Mouse (Mus musculus): ENCODE measurements around the gene Edc3. TPM values are rescaled to one million over a fixed set of nuclear protein-coding genes. Genes with fewer than 3 reads are reported as not detected.

Gene Edc3
- polyA plus RNA-seq, 1 experiment, result not detected

- Histone ChIP-seq H3K27ac (ENCODE audit: insufficient read depth, low read depth, low read length) (no peak overlapping the region), H3K4me3 (ENCODE audit: insufficient read depth, low read depth, low read length) (no peak overlapping the region), H3K4me1 (ENCODE audit: control insufficient read depth, insufficient read depth, low read length) (peaks cover 9% of the 10 kb centered on the region)
- WGBS, result 93% methylated on average over 9 of the region's 9 CpGs
- no peak for TF ChIP-seq CTCF (IDR thresholded peaks at IDR 0.05; ENCODE audit: insufficient read depth, low read depth, low read length)
- TF ChIP-seq POLR2A (IDR thresholded peaks at IDR 0.05; ENCODE audit: insufficient read depth, low read depth, low read length), result no peak
Measured at GRCm38 (mm10) chr9:57800325-57800975, 92.1 kb downstream of the Edc3 start.

Other genes with a start within 250 kb of the Edc3 start
- gene Scamp5, start 240.5 kb upstream of the Edc3 start, polyA plus RNA-seq (2012; ENCODE audit: insufficient read depth, insufficient read length, low replicate concordance, missing spikeins), result not detected in 2 replicates
- gene Rpp25, start 204.5 kb upstream of the Edc3 start, polyA plus RNA-seq (2012; ENCODE audit: insufficient read depth, insufficient read length, low replicate concordance, missing spikeins), result not detected in 2 replicates
- not detected in 2 replicates for gene Cox5a, start 187.3 kb upstream of the Edc3 start, polyA plus RNA-seq (2012; ENCODE audit: insufficient read depth, insufficient read length, low replicate concordance, missing spikeins)
- not detected in 2 replicates for gene Fam219b, start 171.0 kb upstream of the Edc3 start, polyA plus RNA-seq (2012; ENCODE audit: insufficient read depth, insufficient read length, low replicate concordance, missing spikeins)
- gene Mpi, start 155.8 kb upstream of the Edc3 start, polyA plus RNA-seq (2012; ENCODE audit: insufficient read depth, insufficient read length, low replicate concordance, missing spikeins), result not detected in 2 replicates
- not detected in 2 replicates for gene Scamp2, start 147.6 kb upstream of the Edc3 start, polyA plus RNA-seq (2012; ENCODE audit: insufficient read depth, insufficient read length, low replicate concordance, missing spikeins)
- gene Ulk3, start 119.1 kb upstream of the Edc3 start, polyA plus RNA-seq (2012; ENCODE audit: insufficient read depth, insufficient read length, low replicate concordance, missing spikeins), result not detected in 2 replicates
- gene Cplx3, start 102.3 kb upstream of the Edc3 start, polyA plus RNA-seq (2012; ENCODE audit: insufficient read depth, insufficient read length, low replicate concordance, missing spikeins), result not detected in 2 replicates
- not detected in 2 replicates for gene Lman1l, start 87.8 kb upstream of the Edc3 start, polyA plus RNA-seq (2012; ENCODE audit: insufficient read depth, insufficient read length, low replicate concordance, missing spikeins)
- not detected in 2 replicates for gene Csk, start 54.9 kb upstream of the Edc3 start, polyA plus RNA-seq (2012; ENCODE audit: insufficient read depth, insufficient read length, low replicate concordance, missing spikeins)
- gene Cyp1a2, start 24.8 kb upstream of the Edc3 start, polyA plus RNA-seq (2012; ENCODE audit: insufficient read depth, insufficient read length, low replicate concordance, missing spikeins), result not detected in 2 replicates
- not detected in 2 replicates for gene Cyp1a1, start 20.6 kb upstream of the Edc3 start, polyA plus RNA-seq (2012; ENCODE audit: insufficient read depth, insufficient read length, low replicate concordance, missing spikeins)
- 308 TPM in 1 of 2 replicates, not detected in the other for gene Clk3, start 57.3 kb downstream of the Edc3 start, polyA plus RNA-seq (2012; ENCODE audit: insufficient read depth, insufficient read length, low replicate concordance, missing spikeins)
- not detected in 2 replicates for gene Arid3b, start 128.3 kb downstream of the Edc3 start, polyA plus RNA-seq (2012; ENCODE audit: insufficient read depth, insufficient read length, low replicate concordance, missing spikeins)
- not detected in 2 replicates for gene Ubl7, start 202.4 kb downstream of the Edc3 start, polyA plus RNA-seq (2012; ENCODE audit: insufficient read depth, insufficient read length, low replicate concordance, missing spikeins)
- gene Sema7a, start 231.6 kb downstream of the Edc3 start, polyA plus RNA-seq (2012; ENCODE audit: insufficient read depth, insufficient read length, low replicate concordance, missing spikeins), result not detected in 2 replicates